Mouse (Mus musculus) gastrocnemius, postnatal 25 days (tissue): ENCODE measurements around the gene Erc2. TPM values are rescaled to one million over a fixed set of nuclear protein-coding genes. Genes with fewer than 3 reads are reported as not detected.

Source experiments
- DNase-seq: peaks from one replicate; pipeline ENCODE4 v3.0.0; 2022
- total RNA-seq, 2 experiments: library from RNA; stranded (reverse); gene quantifications; 1 replicate in 1 of 2; 2 replicates in 1 of 2; pipeline ENCODE4 v1.2.3; 2021

Gene Erc2
- total RNA-seq, 2 experiments from 2014 or later = 0.56 to 0.87 TPM

- no peak for DNase-seq
Measured at GRCm38 (mm10) chr14:28301251-28301650, 679.0 kb downstream of the Erc2 start.

GRCm38 (mm10) chr14:28304131-28304530 is 681.9 kb downstream of the Erc2 start:
- DNase-seq = no peak

- peak; percentile 15 for DNase-seq
Measured at GRCm38 (mm10) chr14:28308661-28309060, 686.4 kb downstream of the Erc2 start.

GRCm38 (mm10) chr14:28316851-28317250 is 694.6 kb downstream of the Erc2 start:
- DNase-seq = no peak

- DNase-seq = peak; percentile 71
Measured at GRCm38 (mm10) chr14:28321916-28322534, 699.8 kb downstream of the Erc2 start.

- no peak for DNase-seq
Measured at GRCm38 (mm10) chr14:28323243-28323642, 701.0 kb downstream of the Erc2 start.

GRCm38 (mm10) chr14:28323727-28324126 is 701.5 kb downstream of the Erc2 start:
- DNase-seq = peak; percentile 15

- no peak for DNase-seq
Measured at GRCm38 (mm10) chr14:28326456-28326855, 704.2 kb downstream of the Erc2 start.

- DNase-seq = no peak
Measured at GRCm38 (mm10) chr14:28328512-28328911, 706.3 kb downstream of the Erc2 start.

GRCm38 (mm10) chr14:28331108-28331507 is 708.9 kb downstream of the Erc2 start:
- DNase-seq = no peak

- no peak for DNase-seq
Measured at GRCm38 (mm10) chr14:28332351-28332953, 710.2 kb downstream of the Erc2 start.

- no peak for DNase-seq
Measured at GRCm38 (mm10) chr14:28339146-28339545, 716.9 kb downstream of the Erc2 start.

GRCm38 (mm10) chr14:28349129-28349528 is 726.9 kb downstream of the Erc2 start:
- DNase-seq = no peak

GRCm38 (mm10) chr14:28356031-28356430 is 733.8 kb downstream of the Erc2 start:
- DNase-seq = no peak

GRCm38 (mm10) chr14:28359502-28359901 is 737.3 kb downstream of the Erc2 start:
- no peak for DNase-seq

- no peak for DNase-seq
Measured at GRCm38 (mm10) chr14:28359983-28360382, 737.8 kb downstream of the Erc2 start.

GRCm38 (mm10) chr14:28362336-28362735 is 740.1 kb downstream of the Erc2 start:
- no peak for DNase-seq

GRCm38 (mm10) chr14:28370713-28371112 is 748.5 kb downstream of the Erc2 start:
- DNase-seq = no peak

GRCm38 (mm10) chr14:28371651-28372050 is 749.4 kb downstream of the Erc2 start:
- DNase-seq = no peak

GRCm38 (mm10) chr14:28375642-28376091 is 753.4 kb downstream of the Erc2 start:
- no peak for DNase-seq

- no peak for DNase-seq
Measured at GRCm38 (mm10) chr14:28376208-28376805, 754.1 kb downstream of the Erc2 start.

GRCm38 (mm10) chr14:28377519-28377918 is 755.3 kb downstream of the Erc2 start:
- DNase-seq = no peak

- DNase-seq = no peak
Measured at GRCm38 (mm10) chr14:28380129-28380528, 757.9 kb downstream of the Erc2 start.
